Mouse (Mus musculus) stomach, postnatal 0 days (tissue): ENCODE measurements around the gene Cacna2d3.

Experiments used
- CTCF ChIP-seq: IDR thresholded peaks from 2 replicates; pipeline ENCODE4 v1.5.1; 2016; ENCODE audit warnings: antibody characterized with exemption, low read depth, mild to moderate bottlenecking, moderate library complexity
- EP300 ChIP-seq: optimal IDR thresholded peaks from 2 replicates; pipeline ENCODE3; 2016; ENCODE audit warnings: antibody characterized with exemption

GRCm38 (mm10) chr14:29592896-29593295, 128.8 kb downstream of the Cacna2d3 start:
- TF ChIP-seq CTCF (no peak), EP300 (no peak)
